Mouse (Mus musculus): ENCODE measurements around the gene Gsto1.

Gsto1 gene

GRCm38 (mm10) chr19:47890489-47891130 is 35.8 kb downstream of the Gsto1 start:
- DNase-seq (ENCODE audit: extremely low spot score): no peak

- no peak for DNase-seq (ENCODE audit: extremely low spot score)
These were observed 37.0 kb downstream of the Gsto1 start for GRCm38 (mm10) chr19:47891562-47892312.

DNA sequence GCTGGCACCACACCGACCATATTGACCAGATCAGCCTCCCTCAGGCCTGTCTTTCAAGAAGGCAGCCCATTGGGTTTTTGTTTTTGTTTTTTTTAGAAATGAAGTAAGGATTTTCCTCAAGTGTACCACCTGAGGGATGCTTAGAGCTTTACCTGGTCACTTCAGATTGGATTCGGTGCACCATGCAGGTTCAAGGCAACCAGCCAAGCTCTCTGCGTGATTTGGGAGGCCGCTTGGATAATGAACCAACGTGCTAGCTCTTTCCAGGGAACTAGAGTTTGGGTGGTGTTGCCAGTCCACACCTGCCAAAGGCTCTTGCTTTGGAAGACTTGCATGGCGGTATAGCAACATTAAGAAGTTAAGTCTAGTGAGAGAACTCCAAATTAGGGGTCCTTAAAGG is 38.3 kb downstream of the Gsto1 start:
- DNase-seq (ENCODE audit: extremely low spot score): no peak

- no peak for DNase-seq (ENCODE audit: extremely low spot score)
These were observed 43.8 kb downstream of the Gsto1 start for GRCm38 (mm10) chr19:47898472-47899079.

GRCm38 (mm10) chr19:47900012-47900411 is 45.2 kb downstream of the Gsto1 start:
- DNase-seq (ENCODE audit: extremely low spot score): no peak

DNA sequence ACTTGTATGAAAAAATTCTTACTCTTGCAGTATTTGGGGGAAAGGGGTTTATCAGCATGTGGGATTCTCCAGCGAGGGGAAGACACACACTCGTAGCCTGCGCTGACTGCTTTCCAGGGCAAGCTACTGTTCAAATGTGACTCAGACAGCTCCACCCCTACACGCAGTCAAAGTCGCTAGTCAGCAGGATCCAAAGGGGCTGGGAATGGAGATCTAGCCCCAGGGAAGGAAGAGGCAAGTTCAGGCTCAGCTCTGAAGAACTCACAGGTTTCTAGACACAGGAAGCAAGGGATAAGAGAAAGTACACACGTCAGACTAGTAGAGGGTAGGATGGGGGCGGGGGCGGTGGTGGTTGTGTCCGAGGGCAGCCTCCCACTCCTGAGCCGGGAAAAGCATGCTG is 45.8 kb downstream of the Gsto1 start:
- DNase-seq (ENCODE audit: extremely low spot score): no peak

- no peak for DNase-seq (ENCODE audit: extremely low spot score)
These were observed 47.8 kb downstream of the Gsto1 start for GRCm38 (mm10) chr19:47902316-47903201.

DNA sequence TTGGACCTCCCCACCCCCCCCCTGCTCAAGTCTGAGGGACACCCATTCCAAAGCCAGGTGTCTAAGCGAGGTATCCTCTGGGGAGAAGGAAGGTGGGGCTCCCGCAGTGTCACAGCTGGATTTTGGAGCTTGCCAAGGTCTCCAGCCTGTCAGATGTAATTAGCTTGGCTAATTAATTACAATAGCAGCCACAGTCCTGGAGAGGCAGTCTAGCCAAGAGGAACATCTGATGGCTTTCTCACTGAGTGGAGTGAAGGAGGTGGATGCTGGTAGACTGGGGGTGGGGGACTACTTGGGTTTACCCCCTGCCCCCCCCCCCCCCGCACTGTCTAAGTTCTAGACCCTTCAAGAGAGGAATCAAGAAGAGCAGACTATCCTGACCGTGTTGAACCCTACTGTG is 48.9 kb downstream of the Gsto1 start:
- no peak for DNase-seq (ENCODE audit: extremely low spot score)

- no peak for DNase-seq (ENCODE audit: extremely low spot score)
These were observed 50.3 kb downstream of the Gsto1 start for GRCm38 (mm10) chr19:47905081-47905480.

DNA sequence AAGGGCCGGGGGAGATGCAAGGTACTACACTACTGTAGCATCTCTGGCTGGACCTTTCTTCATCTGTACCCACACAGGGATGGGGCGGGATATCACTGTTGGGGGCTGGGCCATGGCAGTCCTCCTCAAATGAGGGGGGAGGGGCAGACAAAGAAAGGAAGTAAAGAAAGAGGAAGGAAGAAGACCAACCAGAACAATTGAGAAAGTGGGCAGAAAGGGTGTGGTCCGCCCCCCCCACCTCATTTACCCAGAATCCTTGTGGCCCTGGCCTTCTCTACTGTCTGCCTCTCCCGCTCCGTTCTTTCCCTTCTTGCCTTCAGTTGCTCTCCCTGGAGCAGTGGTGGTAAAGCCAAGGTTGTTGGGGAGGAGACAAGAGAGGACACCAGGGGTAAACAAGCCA is 50.8 kb downstream of the Gsto1 start:
- DNase-seq (ENCODE audit: extremely low spot score): no peak

GRCm38 (mm10) chr19:47907596-47907995 is 52.8 kb downstream of the Gsto1 start:
- DNase-seq (ENCODE audit: extremely low spot score): no peak

DNA sequence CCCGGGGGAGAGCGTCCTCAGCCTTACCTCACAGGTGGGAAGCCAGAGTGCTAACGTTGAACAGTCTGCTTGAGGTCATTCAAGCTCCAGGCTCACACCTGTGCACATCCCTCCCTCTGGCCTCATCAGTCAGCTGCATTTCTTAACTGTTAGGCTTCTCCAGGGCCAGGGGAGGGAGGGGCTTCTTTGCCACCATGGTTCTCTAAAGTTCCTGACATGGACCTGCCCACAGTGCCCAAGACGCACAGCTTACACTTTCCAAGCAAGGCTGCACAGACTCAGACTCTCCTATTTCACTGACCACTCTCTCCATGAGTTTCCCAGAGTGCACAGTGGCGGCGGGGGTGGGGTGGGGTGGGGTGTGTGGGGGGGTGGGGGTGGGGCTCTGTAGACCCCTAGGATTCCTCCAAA is 54.2 kb downstream of the Gsto1 start:
- peak; percentile 19 for DNase-seq (ENCODE audit: extremely low spot score)

DNA sequence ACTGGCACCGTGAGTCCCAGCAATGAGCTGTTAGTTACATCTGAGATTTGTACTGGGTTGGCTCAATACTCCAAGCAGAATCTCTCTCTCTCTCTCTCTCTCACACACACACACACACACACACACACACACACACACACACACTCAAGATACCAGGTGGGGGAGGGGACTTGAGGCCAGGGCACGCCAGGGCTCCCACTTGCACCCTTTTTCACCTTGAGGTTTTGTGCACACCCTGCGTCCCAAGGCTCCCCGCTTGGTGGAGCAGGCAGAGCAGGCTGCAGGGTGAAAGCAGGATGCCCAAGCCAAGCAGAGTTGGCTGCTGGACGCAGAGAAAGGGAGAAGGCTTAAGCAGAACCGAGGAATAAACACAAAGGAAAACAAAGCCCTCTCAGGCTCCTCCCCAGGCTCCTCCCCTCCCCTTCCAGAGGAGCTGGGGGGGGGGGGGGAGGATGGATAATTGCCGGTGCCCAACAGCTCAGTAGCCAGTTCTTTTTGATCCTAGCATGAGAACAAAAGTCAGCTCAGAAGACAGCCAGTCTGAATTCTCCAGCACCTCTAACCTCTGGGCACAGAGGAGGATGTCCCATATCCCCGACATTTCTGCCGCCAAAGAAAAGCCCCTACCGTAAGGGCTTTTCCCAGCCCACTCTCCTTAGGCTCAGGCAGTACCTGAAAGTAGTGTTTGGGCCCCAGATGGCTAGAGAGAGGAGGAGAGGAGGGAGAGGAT is 54.8 kb downstream of the Gsto1 start:
- DNase-seq (ENCODE audit: extremely low spot score): peak; percentile 78

GRCm38 (mm10) chr19:47910117-47910618 is 55.4 kb downstream of the Gsto1 start:
- DNase-seq (ENCODE audit: extremely low spot score): no peak

- DNase-seq (ENCODE audit: extremely low spot score): no peak
These were observed 56.0 kb downstream of the Gsto1 start for GRCm38 (mm10) chr19:47910751-47911150.

GRCm38 (mm10) chr19:47913344-47913743 is 58.6 kb downstream of the Gsto1 start:
- DNase-seq (ENCODE audit: extremely low spot score): no peak

GRCm38 (mm10) chr19:47914191-47914590 is 59.4 kb downstream of the Gsto1 start:
- no peak for DNase-seq (ENCODE audit: extremely low spot score)

Data from embryo, embryonic 9.5 days (tissue).